Mouse (Mus musculus): ENCODE measurements around the gene Tmem30b.

Gene Tmem30b

DNA sequence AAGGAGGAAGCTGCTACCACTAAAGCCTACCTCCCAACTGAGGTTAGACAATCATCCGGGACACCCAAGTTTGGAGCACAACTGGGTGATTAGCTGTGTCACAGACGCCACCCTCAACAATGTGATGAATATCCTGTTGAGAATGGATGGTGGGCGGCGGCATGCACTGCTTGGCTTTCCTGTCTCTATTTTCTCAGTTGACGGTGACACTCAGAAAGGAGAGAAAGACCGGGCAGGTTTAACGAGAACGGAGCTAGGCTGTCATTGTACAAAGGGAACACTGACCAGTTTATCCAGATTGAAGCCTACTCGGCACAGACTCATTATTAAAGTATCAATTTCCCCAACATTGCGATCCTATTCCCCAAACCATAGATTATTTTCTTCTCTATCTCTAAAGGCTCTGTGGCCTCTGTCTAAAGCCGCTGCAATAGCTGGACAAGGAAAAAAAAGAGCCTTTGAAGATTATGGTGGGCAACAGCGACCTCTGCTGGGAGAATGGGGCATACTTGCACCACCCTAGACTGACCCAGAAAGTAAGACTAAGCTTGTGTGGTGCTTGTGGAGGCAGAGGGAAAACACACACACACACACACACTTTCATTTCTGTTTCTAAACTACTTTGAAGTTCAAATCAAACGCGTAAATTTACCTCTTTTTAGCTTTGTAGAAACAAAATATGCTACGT lies 29.0 kb downstream of the Tmem30b start:
- CTCF ChIA-PET: interaction anchor here (0.8 kb wide), 1 partner anchor 496 kb away, joined by 7 read pairs; no protein-coding TSS in a partner anchor

DNA sequence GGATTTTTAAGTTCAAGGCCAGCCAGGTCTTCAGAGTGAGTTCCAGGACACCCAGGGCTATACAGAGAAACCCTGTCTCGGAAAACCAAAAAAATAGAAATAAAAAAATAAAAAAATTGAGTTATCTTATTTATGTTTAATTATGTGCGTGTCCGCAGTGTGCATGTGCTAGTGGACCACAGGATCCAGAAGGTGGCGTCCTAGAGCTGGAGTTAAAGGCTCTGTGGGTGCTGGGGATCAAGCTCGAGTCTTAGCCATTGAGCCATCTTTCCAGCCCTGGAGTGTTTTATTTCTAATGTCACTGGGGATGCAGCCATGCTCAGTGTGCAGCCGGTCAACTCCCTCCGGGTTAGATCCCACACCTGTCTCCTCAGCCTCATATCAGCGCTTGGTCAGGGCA lies 29.7 kb downstream of the Tmem30b start:
- CTCF ChIA-PET: no interaction called here

DNA sequence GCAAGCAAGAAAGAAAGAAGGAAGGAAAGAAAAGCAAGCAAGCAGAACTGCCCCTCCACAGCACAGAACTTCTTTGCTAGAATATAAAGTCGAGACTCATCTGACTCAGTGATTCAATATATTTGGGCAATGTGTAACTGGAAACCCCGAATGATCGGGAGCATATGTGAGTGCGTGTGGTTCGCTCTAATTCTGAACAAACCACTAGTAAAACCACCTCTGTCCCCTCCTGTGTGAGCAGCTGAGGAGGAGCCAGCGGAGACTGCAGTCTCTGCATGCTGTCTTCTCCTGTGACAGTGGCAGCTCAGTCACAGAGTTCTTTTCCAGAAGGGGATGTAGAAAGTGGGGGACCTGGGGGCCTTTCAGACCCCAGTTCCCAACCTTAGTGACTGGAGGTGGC lies 31.5 kb downstream of the Tmem30b start:
- CTCF ChIA-PET: no interaction called here

DNA sequence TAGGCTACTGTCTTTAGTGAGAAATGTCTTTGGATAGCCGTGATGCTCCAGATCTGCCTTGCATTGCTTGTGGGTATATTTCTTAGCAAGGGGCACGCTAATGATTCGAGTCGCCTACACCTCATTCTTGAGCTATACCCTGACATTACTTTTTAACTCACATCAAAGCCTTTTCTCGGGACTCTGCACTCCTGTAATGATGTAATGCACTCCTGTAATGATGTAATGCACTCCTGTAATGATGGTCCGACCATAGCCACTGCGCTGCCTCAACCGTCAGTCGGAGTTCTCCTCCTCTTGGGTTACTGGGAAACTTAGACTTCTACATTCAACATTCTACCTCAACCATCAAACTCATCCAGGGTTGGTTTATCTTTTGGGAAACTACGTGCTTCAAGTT lies 32.2 kb downstream of the Tmem30b start:
- CTCF ChIA-PET: no interaction called here

DNA sequence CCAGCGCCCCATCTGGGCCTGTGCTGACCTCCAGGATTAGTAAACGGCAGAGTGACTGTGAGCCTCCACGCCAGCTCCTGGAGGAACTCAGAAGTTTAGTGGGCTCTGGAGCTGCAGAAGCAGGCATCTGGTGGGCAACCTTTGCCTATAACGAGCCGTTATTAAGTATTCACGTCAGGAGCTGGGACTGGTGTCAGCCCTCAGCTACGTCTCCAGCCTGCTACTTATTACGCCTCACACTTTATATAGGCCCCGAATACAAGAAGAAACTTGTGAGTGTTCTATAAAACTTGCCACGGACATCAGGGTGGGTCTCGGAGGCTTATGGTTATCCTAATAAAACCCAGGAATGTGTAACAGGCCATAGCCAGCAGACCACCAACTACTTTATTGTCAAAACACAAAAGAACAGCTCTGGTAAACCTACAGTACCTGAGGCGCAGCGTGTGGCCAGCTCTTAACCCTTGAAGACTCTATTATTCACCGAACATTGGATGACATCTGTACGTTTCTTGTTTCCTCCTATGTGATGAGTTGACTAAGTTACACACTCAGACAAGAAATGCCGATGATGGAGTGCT lies 34.6 kb downstream of the Tmem30b start:
- CTCF ChIA-PET: no interaction called here

DNA sequence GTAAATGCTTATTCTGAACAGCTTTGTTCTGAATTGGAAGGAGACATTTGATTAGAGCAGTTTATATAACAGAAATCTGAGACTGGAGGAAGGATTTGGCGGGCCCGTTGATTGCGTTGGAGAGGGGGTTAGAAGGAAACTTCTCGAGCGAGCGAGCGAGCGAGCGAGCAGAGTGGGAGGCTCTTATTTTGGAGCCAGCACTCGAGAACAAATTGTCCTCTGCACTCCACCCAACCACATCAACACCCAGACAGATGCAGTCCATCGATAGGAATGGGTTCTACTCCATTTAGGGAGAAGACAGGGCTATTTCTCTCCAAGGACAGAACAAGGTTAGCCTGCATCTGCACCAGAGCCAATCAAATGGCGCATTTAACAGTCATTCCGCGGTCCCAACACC lies 39.1 kb downstream of the Tmem30b start:
- CTCF ChIA-PET: no interaction called here

DNA sequence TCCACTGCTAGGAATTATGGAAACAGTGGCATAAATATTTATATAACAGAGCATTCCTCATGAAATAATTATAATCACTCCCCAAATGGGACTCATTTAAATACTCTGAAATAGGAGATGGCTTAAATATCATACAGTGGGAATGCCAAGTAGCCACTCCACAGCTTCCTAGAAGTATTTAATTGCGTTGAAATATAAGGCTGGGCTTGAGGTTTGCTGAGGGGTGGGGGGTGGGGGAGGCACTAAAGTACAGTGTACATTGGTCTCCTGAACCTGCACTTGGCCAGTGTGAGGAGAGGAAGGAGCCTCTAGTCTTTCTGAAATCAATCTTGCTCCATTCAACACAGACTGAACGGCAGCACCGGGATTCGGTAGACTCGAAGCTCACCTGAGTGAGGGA lies 39.5 kb downstream of the Tmem30b start:
- CTCF ChIA-PET: no interaction called here

DNA sequence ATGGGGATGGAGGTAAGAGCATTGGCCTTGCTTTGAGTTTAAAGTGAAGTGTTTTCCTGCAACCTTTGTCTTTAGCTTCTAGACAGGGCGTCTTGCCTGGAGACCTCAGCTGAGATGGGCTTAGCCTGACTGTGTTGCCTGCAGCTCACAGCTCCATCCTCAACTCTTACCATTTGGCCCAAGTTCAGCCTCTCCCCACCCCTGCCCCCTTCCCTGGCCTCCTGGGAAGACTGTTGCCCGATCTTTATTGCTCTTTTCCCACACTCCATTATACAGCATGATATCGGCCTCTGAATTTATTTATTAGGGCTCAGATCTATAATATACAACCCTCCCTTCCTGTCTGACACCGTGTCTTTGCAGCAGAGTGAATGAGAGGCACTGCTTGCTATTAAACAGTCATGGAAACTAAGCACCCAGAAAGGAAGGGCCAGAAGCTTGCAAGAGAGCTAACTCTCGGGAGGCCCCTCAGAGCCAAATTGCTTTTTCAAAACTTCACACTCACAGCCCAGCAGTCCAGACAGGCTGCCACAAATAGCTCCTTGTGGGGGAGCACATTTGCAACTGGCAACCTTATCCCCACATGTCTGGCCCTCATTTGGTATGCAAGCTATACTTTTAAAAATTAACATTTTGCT lies 45.4 kb downstream of the Tmem30b start:
- CTCF ChIA-PET: no interaction called here

DNA sequence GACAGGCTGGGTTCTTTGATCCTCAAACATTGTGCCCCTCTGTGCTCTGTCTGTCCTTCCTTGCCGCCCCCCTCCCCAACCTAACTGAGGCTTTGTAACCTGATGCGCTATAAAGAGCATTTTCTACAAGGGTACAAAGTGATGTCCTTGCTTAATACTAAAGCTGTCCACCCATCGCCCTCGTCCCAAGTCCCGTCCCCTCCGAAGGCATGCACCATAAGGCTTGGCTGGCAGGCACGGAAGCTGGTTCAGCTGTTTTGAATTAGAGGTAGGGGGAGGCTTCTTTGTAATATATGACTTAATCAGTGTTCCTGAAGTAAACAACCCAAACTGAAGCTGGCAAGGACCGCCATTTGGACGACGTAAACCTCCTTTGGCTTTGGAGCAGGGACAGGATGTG lies 51.0 kb downstream of the Tmem30b start:
- CTCF ChIA-PET: no interaction called here

DNA sequence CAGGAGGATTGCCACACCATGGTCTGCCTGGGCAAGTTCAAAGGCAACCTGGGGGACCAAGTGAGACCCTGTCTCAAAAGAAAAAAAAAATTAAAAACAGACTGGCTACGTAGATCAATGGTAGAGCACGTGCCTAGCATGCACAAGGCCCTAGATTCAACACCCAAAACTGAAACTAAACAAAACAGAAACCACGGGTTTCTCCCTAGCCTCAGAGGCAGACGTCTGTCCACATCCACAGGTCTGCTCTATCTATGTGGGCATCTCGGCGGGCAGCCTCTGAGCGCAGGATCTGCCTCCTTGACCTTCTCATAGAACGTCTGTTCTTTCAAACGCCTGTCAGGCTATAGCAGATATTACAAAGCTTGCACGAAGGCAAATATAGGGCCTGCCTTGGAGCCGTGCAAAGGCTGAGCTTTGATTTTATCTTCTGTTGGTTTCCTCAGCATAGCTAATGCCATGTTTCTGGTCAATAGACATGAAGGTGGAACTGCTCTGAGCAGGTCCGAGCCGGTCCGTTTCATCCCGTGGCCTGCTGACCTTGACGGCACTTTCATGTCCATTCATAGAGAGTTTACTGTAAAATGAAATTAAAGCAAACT lies 52.2 kb downstream of the Tmem30b start:
- CTCF ChIA-PET: no interaction called here

Data from spleen, embryonic (tissue).